Mouse (Mus musculus) neural tube, embryonic 13.5 days (tissue): ENCODE results near the gene Phactr2. TPM values are rescaled to one million over a fixed set of nuclear protein-coding genes. Genes with fewer than 3 reads are reported as not detected.

Source experiments
- ATAC-seq: fragments of 200-750 bp; cut with Nextera tagmentation; 2 replicates; pipeline ENCODE4 v1.8.0; 2017; ENCODE audit warnings: low read depth, mild to moderate bottlenecking, moderate TSS enrichment, moderate library complexity
- H3K27ac ChIP-seq: fragments of 300-500 bp; sonication (generic); replicated peaks from 2 replicates; pipeline ENCODE4 v1.5.1; 2015; ENCODE audit warnings: moderate library complexity, mild to moderate bottlenecking, inconsistent platforms
- H3K27me3 ChIP-seq: fragments of 300-500 bp; sonication (generic); 2 replicates; pipeline ENCODE4 v1.6.1; 2015; ENCODE audit warnings: mild to moderate bottlenecking, inconsistent platforms
- H3K36me3 ChIP-seq: fragments of 300-500 bp; sonication (generic); 2 replicates; pipeline ENCODE4 v1.6.1; 2015; ENCODE audit warnings: mild to moderate bottlenecking, inconsistent platforms
- H3K4me1 ChIP-seq: fragments of 300-500 bp; sonication (generic); replicated peaks from 2 replicates; pipeline ENCODE4 v1.6.1; 2015; ENCODE audit warnings: inconsistent platforms
- H3K4me2 ChIP-seq: fragments of 300-500 bp; sonication (generic); 2 replicates; pipeline ENCODE4 v1.6.1; 2015; ENCODE audit warnings: inconsistent platforms, mild to moderate bottlenecking, moderate library complexity
- H3K4me3 ChIP-seq: fragments of 300-500 bp; sonication (generic); 2 replicates; pipeline ENCODE4 v1.5.1; 2015; ENCODE audit warnings: mild to moderate bottlenecking, inconsistent platforms
- H3K9ac ChIP-seq: fragments of 300-500 bp; sonication (generic); 2 replicates; pipeline ENCODE4 v1.6.1; 2015; ENCODE audit warnings: moderate library complexity, mild to moderate bottlenecking, inconsistent platforms
- H3K9me3 ChIP-seq: fragments of 300-500 bp; sonication (generic); 2 replicates; pipeline ENCODE4 v1.6.1; 2016; ENCODE audit warnings: inconsistent platforms
- WGBS: fragments of 180-500 bp; shearing (Covaris S2); methylation state at CpG from one replicate; pipeline ENCODE4 v1.1.7; 2015; 5-methylcytosine and 5-hydroxymethylcytosine counted together
- polyA plus RNA-seq: library from polyadenylated mRNA; unstranded; fragments of >200 nt; fragmentation: Nextera tagmentation; extraction: Ambion mirVana; gene quantifications from 2 replicates; pipeline ENCODE4 v1.2.1, GENCODE M21; 2015

Gene Phactr2
- polyA plus RNA-seq, 1 experiment from 2014 or later = 11.3 TPM

DNA sequence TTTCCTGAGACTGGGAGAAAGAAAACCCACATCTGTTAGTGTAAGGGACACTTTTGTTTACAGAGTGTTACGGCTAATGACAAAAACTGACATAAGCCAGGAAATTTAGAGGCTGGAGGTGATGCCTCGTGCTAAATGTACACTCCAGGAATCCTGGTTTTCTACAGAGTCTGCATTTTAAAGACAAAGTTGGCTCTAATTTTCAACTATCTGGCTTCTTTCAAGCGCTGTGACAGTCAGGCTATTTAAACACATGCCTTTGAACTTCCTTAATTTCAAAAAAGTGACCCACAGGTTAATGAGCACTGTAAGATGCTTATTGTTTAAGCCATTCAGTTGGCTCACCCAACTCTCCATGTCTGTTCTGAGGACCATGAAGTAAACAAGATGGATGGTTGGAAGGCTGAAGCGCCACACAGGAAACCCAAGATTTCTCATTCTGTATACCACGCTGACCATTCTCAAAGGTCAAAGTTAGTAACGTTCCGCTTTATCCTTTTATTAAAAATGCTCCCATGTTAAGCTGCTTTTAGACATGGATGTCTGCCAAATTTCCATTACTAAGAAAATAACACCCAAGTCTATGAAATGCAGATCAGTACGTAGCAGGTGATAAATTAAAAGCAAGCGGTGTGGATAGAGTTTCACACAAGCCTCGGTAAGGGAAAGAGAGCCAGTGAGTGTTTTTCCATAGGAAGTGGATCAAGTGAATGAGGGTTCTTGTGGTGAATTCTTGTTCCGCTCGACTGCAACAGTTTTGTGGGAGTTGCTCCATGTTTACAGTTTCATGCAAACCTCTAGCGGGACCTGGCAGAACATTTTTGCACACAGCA is 97.6 kb downstream of the Phactr2 start:
- no peak for ATAC-seq
- no peak overlapping the region for H3K27ac ChIP-seq
- no peaks in the 10 kb centered on the region for H3K9me3 ChIP-seq
- no peaks in the 10 kb centered on the region for H3K36me3 ChIP-seq
- no peak overlapping the region for H3K4me3 ChIP-seq
- peaks cover 9% of the 10 kb centered on the region; the same call in 1 of the 2 replicates for H3K4me1 ChIP-seq
- H3K4me2 ChIP-seq = no peak overlapping the region
- H3K9ac ChIP-seq = no peak overlapping the region
- WGBS = 38% methylated on average over 13 of the region's 13 CpGs
- no peaks in the 10 kb centered on the region for H3K27me3 ChIP-seq

DNA sequence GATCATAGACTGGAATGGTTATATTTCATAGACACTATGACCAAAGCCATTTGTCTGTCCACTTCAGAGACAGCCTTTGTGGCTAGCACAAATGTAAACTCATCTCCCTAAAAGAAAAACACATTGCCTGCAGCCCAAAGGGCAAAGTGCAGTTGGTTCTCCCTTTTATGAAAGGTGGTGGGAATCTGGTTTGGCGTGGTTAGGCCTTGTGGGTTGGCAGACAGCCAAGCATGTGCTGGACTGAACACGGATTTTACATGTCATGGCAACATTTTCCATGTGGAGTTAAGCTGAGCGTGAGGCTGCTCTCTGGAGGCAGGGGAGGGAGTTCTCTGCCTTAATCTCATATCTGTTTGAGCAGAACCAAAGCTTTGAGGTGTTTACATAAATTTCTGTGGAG is 98.4 kb downstream of the Phactr2 start:
- Histone ChIP-seq H3K36me3 (no peaks in the 10 kb centered on the region), H3K9ac (no peak overlapping the region), H3K4me3 (no peak overlapping the region), H3K9me3 (no peaks in the 10 kb centered on the region), H3K4me2 (no peak overlapping the region), H3K27me3 (no peaks in the 10 kb centered on the region), H3K4me1 (peaks cover 9% of the 10 kb centered on the region; the same call in 1 of the 2 replicates), H3K27ac (no peak overlapping the region)
- 38% methylated on average over 3 of the region's 3 CpGs for WGBS
- ATAC-seq = no peak

DNA sequence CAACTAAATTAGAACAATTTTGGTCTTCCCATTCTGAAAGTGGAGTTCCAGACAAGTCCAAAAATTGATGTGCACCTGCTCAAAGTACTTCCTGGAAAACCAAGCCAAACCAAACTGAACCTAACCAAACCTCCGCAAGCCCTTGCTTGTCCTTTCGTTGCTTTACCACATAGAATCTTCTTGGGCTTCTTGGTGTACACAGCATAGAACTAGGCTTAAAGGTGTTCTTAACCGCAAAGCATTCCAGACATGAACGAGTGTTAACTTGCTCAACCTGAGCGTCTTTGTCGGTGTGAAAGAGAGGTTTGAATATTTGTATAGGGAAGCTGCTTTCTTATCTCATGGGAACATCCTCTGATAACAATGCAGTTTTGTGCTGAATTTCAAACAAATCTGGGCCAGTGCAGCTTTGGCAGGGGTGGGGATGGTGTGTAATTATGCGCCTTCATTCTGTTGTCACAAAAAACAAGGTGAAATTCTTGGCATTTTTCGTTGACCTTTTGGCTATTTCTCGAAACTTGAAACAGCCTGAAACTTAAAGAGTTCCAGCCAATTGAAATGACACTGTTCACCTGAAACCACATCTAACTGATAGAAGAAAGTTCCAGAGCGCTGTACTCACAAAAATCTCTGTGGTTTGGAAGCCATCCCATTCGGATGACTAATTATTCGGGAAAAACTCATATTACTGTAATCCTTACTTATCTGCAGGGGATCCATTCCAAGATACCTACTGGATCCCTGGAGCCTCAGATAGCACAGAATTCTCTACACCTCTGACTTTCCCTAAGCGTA is 104.4 kb downstream of the Phactr2 start:
- Histone ChIP-seq H3K9ac (no peak overlapping the region), H3K27ac (no peak overlapping the region), H3K4me1 (no peaks in the 10 kb centered on the region), H3K4me3 (no peak overlapping the region), H3K27me3 (no peaks in the 10 kb centered on the region), H3K4me2 (no peak overlapping the region), H3K9me3 (no peaks in the 10 kb centered on the region), H3K36me3 (no peaks in the 10 kb centered on the region)
- WGBS = 87% methylated on average over 13 of the region's 13 CpGs
- no peak for ATAC-seq

DNA sequence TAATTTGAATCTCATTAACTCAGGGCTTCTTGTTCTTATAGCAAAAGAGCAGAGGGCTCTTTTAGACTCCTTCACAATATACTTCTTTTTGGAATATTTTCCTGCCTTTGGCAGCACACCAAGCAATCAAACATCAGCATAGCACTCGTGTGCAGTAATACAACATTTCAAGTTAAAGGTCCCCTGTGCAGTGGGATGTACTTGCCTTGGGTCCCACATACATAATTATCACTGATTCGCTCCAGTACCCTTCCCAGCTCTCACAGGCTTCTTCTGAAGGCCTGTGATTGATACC is 110.0 kb downstream of the Phactr2 start:
- Histone ChIP-seq H3K27me3 (no peaks in the 10 kb centered on the region), H3K9ac (no peak overlapping the region)

DNA sequence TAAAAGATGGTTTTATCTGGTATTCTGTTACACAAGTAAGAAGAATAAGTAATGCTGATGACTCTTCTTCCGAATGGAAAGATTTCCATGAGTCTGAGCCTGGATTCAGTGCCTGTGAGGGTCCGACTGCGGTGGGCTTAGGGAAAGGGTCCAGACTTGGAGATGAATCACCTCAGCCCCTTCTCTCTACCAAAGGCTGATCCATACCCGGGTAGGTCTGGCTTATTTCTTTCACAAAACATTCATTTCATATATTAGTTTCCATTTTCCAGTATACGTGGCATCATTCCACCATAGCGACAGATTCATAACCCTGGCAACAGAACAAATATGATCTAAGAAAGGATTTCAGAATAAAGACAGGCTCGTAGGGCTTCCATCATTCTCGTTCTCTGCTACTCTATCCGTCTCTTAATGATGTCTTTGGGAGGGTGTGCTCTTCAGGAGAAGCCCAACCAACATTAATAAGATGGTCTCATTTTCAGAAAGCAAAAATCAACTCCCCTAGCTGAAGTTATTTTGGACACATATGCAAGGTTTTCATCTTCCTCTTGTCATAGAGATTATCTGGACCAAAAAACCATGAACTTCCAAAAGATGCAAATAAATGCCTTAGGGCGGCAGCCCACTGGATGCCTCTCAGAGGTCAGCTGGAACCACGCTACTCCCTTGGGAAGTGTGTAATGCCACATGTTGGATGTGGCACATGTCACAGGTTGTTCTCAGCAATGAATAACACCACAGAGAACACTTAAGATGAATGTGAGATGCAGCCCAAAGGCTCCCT is 110.5 kb downstream of the Phactr2 start:
- peaks cover 6% of the 10 kb centered on the region for H3K4me1 ChIP-seq
- no peaks in the 10 kb centered on the region for H3K27me3 ChIP-seq
- H3K4me2 ChIP-seq = no peak overlapping the region
- whole genome bisulfite sequencing = 86% methylated on average over 11 of the region's 11 CpGs
- no peak for ATAC-seq
- H3K4me3 ChIP-seq = no peak overlapping the region
- H3K36me3 ChIP-seq = no peaks in the 10 kb centered on the region
- no peak overlapping the region for H3K27ac ChIP-seq
- H3K9me3 ChIP-seq = no peaks in the 10 kb centered on the region
- no peak overlapping the region for H3K9ac ChIP-seq

More for the DNA sequence above, 110.0 kb downstream of the Phactr2 start:
- Histone ChIP-seq H3K27ac (no peak overlapping the region), H3K4me2 (no peak overlapping the region), H3K9me3 (no peaks in the 10 kb centered on the region), H3K4me3 (no peak overlapping the region), H3K4me1 (0 out of 2 replicates have a peak, but pooled peaks cover 4% of the 10 kb centered on the region), H3K36me3 (no peaks in the 10 kb centered on the region)
- WGBS = 64% methylated on average over 2 of the region's 2 CpGs
- no peak for ATAC-seq

DNA sequence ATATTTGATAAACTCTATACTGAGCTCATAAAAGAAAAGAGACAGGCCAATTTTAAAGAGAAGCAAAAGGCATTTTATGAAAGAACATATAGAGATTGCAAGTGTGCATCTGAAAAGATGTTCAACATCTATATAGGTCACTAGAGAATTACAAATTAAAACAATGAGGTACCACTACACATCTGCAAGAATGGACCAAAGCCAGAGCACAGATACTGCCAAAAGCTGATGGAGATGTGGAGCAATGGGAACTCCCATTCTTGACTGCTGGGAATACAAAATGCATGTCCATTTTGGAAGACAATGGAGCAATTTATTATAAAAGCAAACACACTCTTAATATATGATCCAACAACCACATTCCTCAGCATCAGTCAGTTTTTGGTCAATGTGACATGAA is 113.3 kb downstream of the Phactr2 start:
- ATAC-seq = no peak
- Histone ChIP-seq H3K4me1 (peaks cover 13% of the 10 kb centered on the region), H3K36me3 (no peaks in the 10 kb centered on the region), H3K4me3 (no peak overlapping the region), H3K27me3 (no peaks in the 10 kb centered on the region), H3K9me3 (no peaks in the 10 kb centered on the region), H3K9ac (no peak overlapping the region), H3K4me2 (no peak overlapping the region), H3K27ac (no peak overlapping the region)

DNA sequence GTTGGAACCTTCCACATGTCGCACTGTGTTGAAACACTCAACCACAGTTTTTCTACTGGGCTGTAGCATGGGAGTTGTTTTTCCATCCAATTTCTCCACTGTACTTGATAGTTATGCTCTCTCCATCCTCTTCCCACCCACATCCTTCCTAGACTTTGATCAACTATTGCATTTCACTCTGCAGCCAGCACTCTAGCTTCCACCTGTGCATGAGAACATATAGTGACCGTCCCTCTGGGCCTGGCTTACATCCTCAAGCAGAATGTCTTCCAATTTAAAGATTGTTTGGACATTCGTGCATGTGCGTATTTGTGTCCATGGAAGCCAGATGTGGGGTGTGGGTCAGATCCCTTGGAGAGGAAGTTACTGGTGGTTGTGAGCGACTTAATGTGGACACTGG is 114.4 kb downstream of the Phactr2 start:
- 90% methylated on average over 5 of the region's 5 CpGs for WGBS
- no peak for ATAC-seq
- no peak overlapping the region for H3K27ac ChIP-seq
- no peak overlapping the region for H3K4me3 ChIP-seq
- H3K4me2 ChIP-seq = no peak overlapping the region
- no peaks in the 10 kb centered on the region for H3K27me3 ChIP-seq
- H3K36me3 ChIP-seq = no peaks in the 10 kb centered on the region
- no peaks in the 10 kb centered on the region for H3K9me3 ChIP-seq
- H3K9ac ChIP-seq = no peak overlapping the region
- peaks cover 13% of the 10 kb centered on the region for H3K4me1 ChIP-seq

DNA sequence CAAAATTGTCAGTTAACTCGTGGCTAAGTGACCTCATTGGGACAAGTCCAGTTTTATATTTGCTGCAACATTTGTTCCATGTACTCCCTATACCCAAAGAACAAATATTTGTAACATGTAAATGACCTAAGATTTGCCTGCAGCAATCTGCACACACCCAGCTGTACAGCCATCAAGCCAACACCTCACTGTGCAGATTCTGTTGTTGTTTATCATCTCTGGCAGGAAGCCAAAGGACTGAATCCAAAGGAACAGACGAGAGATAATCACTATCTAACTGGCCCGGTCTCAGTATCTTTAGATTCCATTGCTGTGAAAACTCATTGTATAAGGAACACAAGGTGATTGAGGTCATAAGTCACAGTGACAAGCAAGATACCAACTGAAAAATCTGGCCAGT is 115.5 kb downstream of the Phactr2 start:
- no peak overlapping the region for H3K4me3 ChIP-seq
- peaks cover 9% of the 10 kb centered on the region for H3K4me1 ChIP-seq
- no peak overlapping the region for H3K27ac ChIP-seq
- H3K9ac ChIP-seq = no peak overlapping the region
- no peaks in the 10 kb centered on the region for H3K27me3 ChIP-seq
- no peak overlapping the region for H3K4me2 ChIP-seq
- no peaks in the 10 kb centered on the region for H3K9me3 ChIP-seq
- peak; percentile 59; the same call in 1 of the 2 replicates for ATAC-seq
- H3K36me3 ChIP-seq = no peaks in the 10 kb centered on the region
- 23% methylated on average over 3 of the region's 3 CpGs for WGBS

DNA sequence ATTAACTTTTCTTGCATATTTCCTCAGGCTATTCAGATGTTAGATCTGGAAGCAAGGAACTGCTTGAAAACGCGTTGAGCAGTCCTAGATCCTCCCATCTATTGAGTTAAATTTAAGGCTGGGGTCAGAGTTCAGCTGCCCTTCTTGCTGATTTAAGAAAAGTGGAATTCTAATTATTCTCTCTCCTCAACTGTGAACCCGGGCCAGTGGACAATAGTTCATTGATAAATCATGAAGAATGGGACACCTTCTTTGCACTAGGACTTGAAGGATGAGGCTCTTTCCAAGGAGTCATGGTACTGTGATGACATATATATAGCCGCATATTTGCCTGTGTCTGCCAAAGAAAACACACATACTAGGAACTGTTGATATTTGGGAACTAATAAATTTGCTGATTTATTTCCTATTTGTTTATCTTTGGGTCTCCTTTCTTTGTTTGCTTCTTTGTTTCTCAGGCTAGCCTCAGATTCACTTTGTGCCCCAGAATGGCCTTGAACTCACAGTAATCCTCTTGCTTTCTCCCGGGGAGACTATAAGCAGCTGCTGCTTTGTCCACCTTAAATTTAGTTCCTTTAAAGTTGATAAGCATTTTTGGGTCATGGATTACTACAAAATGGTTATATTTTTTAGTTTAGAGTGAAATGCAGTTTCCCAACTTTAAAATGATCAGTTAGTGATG is 127.5 kb downstream of the Phactr2 start:
- no peaks in the 10 kb centered on the region for H3K9me3 ChIP-seq
- 9% methylated on average over 5 of the region's 5 CpGs for WGBS
- no peaks in the 10 kb centered on the region for H3K27me3 ChIP-seq
- H3K4me2 ChIP-seq = no peak overlapping the region
- no peak for ATAC-seq
- no peak overlapping the region for H3K9ac ChIP-seq
- H3K4me1 ChIP-seq = no peaks in the 10 kb centered on the region
- no peak overlapping the region for H3K4me3 ChIP-seq
- H3K36me3 ChIP-seq = no peaks in the 10 kb centered on the region
- H3K27ac ChIP-seq = no peak overlapping the region

DNA sequence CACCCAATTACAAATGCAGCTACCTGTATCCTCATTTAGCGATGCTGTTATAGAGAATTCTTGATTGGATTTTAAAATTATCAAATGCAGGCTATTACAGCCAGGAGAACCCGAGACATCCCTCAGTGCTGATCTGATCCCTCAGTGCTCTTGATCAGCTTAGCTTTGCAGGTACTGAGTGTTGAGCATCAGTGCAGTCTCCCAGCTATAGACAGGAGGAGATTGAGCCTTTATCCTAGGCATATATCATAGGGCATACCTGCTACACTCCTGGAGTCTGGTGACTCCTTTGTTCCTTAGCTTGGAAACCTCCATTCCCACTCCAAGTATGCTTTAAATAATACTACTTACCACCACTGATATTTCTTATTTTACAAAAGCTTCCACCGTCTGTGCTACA is 133.6 kb downstream of the Phactr2 start:
- Histone ChIP-seq H3K27me3 (no peaks in the 10 kb centered on the region), H3K4me1 (peaks cover 19% of the 10 kb centered on the region), H3K9ac (no peak overlapping the region), H3K4me2 (no peak overlapping the region), H3K9me3 (no peaks in the 10 kb centered on the region), H3K36me3 (no peaks in the 10 kb centered on the region), H3K27ac (no peak overlapping the region), H3K4me3 (no peak overlapping the region)
- WGBS = 79% methylated on average over 3 of the region's 3 CpGs
- no peak for ATAC-seq

DNA sequence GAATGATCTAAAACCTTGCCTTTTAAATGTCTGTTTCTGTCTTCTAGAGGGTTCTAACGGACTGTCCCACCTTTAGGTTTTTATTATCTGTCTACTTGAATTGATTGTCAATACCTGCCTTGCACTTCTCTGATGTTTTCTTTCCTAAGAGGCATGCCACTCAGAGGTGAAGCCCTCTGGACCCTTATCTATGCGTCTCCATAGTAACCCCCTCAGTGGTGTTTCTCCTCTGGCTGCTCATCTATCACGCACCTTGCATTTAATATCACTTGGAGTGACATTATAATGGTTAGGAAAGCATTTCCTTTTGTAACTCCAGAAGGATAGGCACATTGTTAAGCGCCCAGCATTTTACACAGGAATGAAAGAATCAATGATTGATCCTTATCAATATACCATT is 137.2 kb downstream of the Phactr2 start:
- H3K4me3 ChIP-seq = no peak overlapping the region
- peaks cover 22% of the 10 kb centered on the region for H3K4me1 ChIP-seq
- ATAC-seq = peak; percentile 73; the same call in 1 of the 2 replicates
- no peaks in the 10 kb centered on the region for H3K27me3 ChIP-seq
- no peaks in the 10 kb centered on the region for H3K36me3 ChIP-seq
- H3K9ac ChIP-seq = no peak overlapping the region
- H3K4me2 ChIP-seq = no peak overlapping the region
- no peak overlapping the region for H3K27ac ChIP-seq
- no peaks in the 10 kb centered on the region for H3K9me3 ChIP-seq
- WGBS = 60% methylated on average over 4 of the region's 4 CpGs

DNA sequence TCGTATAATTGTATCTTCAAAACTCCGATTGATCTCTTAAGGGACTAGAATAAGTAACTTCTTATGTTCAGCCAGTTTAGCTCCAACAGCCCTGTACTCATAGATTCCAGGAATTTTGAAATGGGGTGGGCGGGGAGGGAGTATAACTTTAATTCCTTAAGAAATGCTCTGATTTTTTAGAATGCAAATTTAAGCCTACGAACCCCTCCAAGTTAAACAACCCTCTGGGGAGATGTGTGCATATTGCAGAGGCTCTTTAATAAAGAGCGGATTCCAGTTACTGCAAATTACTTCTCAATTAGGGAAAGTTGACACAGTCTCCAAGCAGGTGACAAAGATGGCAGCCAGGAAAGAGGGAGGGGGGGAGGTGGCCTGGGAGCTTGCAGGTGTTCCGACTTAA is 138.4 kb downstream of the Phactr2 start:
- no peak overlapping the region for H3K9ac ChIP-seq
- no peak overlapping the region for H3K4me3 ChIP-seq
- no peak overlapping the region for H3K4me2 ChIP-seq
- H3K27me3 ChIP-seq = no peaks in the 10 kb centered on the region
- ATAC-seq = no peak
- 57% methylated on average over 6 of the region's 6 CpGs for WGBS
- peaks cover 22% of the 10 kb centered on the region for H3K4me1 ChIP-seq
- no peaks in the 10 kb centered on the region for H3K36me3 ChIP-seq
- no peaks in the 10 kb centered on the region for H3K9me3 ChIP-seq
- no peak overlapping the region for H3K27ac ChIP-seq
